Mouse (Mus musculus): ENCODE data around the gene Pramef25.
"Not testable (repeated sequence)": the region's sequence is repeated elsewhere in the genome, so short reads cannot be mapped to it uniquely, and the experiment has no call there.

Pramef25 gene

GRCm38 (mm10) chr4:143950916-143951315 lies at the start of gene Pramef25:
Gene Pramef25 (minus strand): TSS chr4:143951016.
- in situ Hi-C loops (cut with MboI; ENCODE audit: low pct_unique_long_range_greater_than_20kb in 1 of 2, low sequenced_read_pairs in 2 of 2, unreplicated experiment in 1 of 2): not testable (repeated sequence)

DNA sequence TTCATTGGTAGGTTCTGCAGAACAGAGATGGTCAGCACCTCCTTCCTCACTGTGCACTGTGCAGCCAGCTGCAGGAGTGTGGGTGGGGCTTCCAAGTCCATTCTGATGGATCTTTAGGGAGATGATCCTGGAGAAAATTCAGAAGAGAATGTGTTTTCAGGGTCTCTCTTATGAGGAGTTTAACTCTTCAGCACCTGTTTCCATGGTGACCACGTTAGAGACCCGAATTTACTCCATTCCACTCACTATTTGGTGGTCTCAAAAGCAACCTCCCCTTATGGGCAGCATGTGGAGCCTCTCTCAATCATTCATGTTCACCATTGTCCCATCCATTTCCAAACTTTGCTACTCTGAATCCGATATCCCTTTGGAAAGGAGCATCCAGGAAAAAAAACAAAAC lies 43.5 kb upstream of the Pramef25 start, which contains the start of gene Pramef17:
Gene Pramef17, minus strand, starts transcription at position 101 of the 400 bp plus-strand sequence.
- in situ Hi-C loops (cut with MboI; ENCODE audit: low pct_unique_long_range_greater_than_20kb in 1 of 2, low sequenced_read_pairs in 2 of 2, unreplicated experiment in 1 of 2): not testable (repeated sequence)

GRCm38 (mm10) chr4:143988126-143988525 lies 37.3 kb upstream of the Pramef25 start:
- in situ Hi-C loops (cut with MboI; ENCODE audit: low pct_unique_long_range_greater_than_20kb in 1 of 2, low sequenced_read_pairs in 2 of 2, unreplicated experiment in 1 of 2): loop anchor here in 1 of 2 experiments (10.0 kb wide), 1 partner anchor 347 kb away; the partner anchor contains the start of gene Gm13128

DNA sequence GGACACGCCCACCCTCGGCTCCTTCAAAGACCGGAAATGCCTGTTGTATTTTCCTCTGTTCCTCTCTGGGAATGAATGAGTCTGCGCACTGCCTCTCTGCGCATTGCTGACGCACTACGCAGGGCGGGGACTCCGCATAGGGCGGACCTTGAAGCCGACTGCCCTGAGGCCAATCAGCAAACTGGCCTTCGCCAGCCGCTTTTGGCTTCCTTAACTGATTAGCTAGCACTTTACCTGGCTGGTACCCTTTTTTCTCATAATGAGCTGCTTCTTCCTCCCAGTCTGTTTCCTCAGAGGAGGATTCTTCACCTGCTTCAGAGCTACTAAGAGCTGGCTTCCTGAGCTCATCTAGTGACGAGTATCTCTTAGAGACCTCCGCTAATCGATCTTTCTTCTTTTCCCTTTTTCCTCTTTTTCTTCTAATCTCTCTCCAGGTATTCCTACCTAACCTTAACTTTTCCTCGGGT lies 36.7 kb upstream of the Pramef25 start:
- in situ Hi-C loops (cut with MboI; ENCODE audit: low pct_unique_long_range_greater_than_20kb in 1 of 2, low sequenced_read_pairs in 2 of 2, unreplicated experiment in 1 of 2): loop anchor here in 1 of 2 experiments (10.0 kb wide), 1 partner anchor 347 kb away; the partner anchor contains the start of gene Gm13128

- in situ Hi-C loops (cut with MboI; ENCODE audit: low pct_unique_long_range_greater_than_20kb in 1 of 2, low sequenced_read_pairs in 2 of 2, unreplicated experiment in 1 of 2): loop anchor here in 1 of 2 experiments (10.0 kb wide), 1 partner anchor 349 kb away; the partner anchor contains the start of gene Gm13128
These were observed 34.9 kb upstream of the Pramef25 start for GRCm38 (mm10) chr4:143985733-143986132.

DNA sequence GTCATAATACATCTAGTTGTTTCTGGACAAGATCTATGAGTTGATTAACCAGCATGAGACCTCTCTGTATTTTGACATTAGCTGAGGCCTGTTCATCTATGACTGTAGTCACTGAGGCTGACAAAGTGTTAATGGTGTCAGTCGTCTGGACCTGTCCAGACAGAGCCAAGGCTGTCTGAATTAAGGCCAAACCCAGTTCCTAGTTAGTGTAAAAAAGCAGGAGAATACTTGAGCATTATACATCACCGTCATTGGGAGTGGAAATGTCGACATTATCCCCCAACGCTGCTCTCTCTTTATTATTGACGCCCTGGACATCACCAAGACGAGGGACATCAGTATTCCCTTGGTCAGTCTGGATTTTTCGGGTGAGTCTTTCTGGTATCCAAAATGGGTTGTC lies 34.3 kb upstream of the Pramef25 start:
- in situ Hi-C loops (cut with MboI; ENCODE audit: low pct_unique_long_range_greater_than_20kb in 1 of 2, low sequenced_read_pairs in 2 of 2, unreplicated experiment in 1 of 2): loop anchor here in 1 of 2 experiments (10.0 kb wide), 1 partner anchor 350 kb away; the partner anchor contains the start of gene Gm13128

GRCm38 (mm10) chr4:143983446-143983845 lies 32.6 kb upstream of the Pramef25 start:
- in situ Hi-C loops (cut with MboI; ENCODE audit: low pct_unique_long_range_greater_than_20kb in 1 of 2, low sequenced_read_pairs in 2 of 2, unreplicated experiment in 1 of 2): loop anchor here in 1 of 2 experiments (10.0 kb wide), 1 partner anchor 351 kb away; the partner anchor contains the start of gene Gm13128

GRCm38 (mm10) chr4:143966850-143967249 lies 16.0 kb upstream of the Pramef25 start, which contains the start of gene Gm13101:
Gene Gm13101 (minus strand): TSS chr4:143966950.
- in situ Hi-C loops (cut with MboI; ENCODE audit: low pct_unique_long_range_greater_than_20kb in 1 of 2, low sequenced_read_pairs in 2 of 2, unreplicated experiment in 1 of 2): not testable (repeated sequence)

DNA sequence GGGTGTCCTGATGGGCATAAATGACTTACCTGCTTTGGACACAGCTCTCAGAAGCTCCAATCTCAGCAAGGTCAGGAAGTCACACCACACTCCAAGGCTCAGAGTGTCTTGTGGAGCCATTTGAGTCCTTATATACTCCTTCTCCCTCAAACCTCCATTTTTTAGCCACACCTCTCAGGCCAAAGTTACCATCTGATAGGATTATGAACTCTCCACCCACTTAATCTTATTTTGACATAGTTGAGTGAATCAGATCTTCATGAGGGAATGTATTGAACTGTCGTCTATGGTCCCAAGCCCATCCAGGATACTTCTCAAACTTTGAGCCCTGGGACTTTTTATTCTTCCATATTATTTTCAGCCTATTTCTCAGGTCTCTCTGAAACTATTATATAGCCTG lies 50.5 kb downstream of the Pramef25 start, which contains the start of gene Pramef6:
Gene Pramef6, minus strand, starts transcription at position 101 of the 400 bp plus-strand sequence.
- in situ Hi-C loops (cut with MboI; ENCODE audit: low pct_unique_long_range_greater_than_20kb in 1 of 2, low sequenced_read_pairs in 2 of 2, unreplicated experiment in 1 of 2): not testable (repeated sequence)

All from mouse embryonic stem cell (cell line).